Mouse (Mus musculus): ENCODE results near the gene Slco3a1. TPM values are rescaled to one million over a fixed set of nuclear protein-coding genes. Genes with fewer than 3 reads are reported as not detected.

Slco3a1 gene
- polyA plus RNA-seq, 1 experiment = 66.6 TPM

- WGBS = 64% methylated on average over 6 of the region's 6 CpGs
- Histone ChIP-seq H3K4me1 (ENCODE audit: control insufficient read depth, insufficient read depth, low read length) (peaks cover 51% of the 10 kb centered on the region), H3K27me3 (ENCODE audit: control insufficient read depth, insufficient read depth, low read length) (no peaks in the 10 kb centered on the region), H3K27ac (ENCODE audit: insufficient read depth, low read length) (peak overlapping the region; percentile 1; the same call in 1 of the 2 replicates), H3K4me3 (replicated peaks; ENCODE audit: insufficient read depth, low read depth, low read length) (no peak overlapping the region)
- DNase-seq = no peak
- no peak for TF ChIP-seq POLR2A (IDR thresholded peaks at IDR 0.05; ENCODE audit: borderline replicate concordance, insufficient read depth, low read length)
- TF ChIP-seq CTCF (IDR thresholded peaks at IDR 0.05; ENCODE audit: borderline replicate concordance, insufficient read depth, low read depth, low read length) = no peak
Observed at GRCm38 (mm10) chr7:74527689-74528088, 26.9 kb downstream of the Slco3a1 start.

GRCm38 (mm10) chr7:74526030-74526429 is 28.6 kb downstream of the Slco3a1 start:
- Histone ChIP-seq H3K4me3 (replicated peaks; ENCODE audit: insufficient read depth, low read depth, low read length) (no peak overlapping the region), H3K27ac (ENCODE audit: insufficient read depth, low read length) (peak overlapping the region; percentile 57; the same call in 1 of the 2 replicates), H3K4me1 (ENCODE audit: control insufficient read depth, insufficient read depth, low read length) (peaks cover 67% of the 10 kb centered on the region), H3K27me3 (ENCODE audit: control insufficient read depth, insufficient read depth, low read length) (no peaks in the 10 kb centered on the region)
- DNase-seq = no peak
- WGBS = 58% methylated on average over 4 of the region's 4 CpGs
- no peak for TF ChIP-seq CTCF (IDR thresholded peaks at IDR 0.05; ENCODE audit: borderline replicate concordance, insufficient read depth, low read depth, low read length)
- no peak for TF ChIP-seq POLR2A (IDR thresholded peaks at IDR 0.05; ENCODE audit: borderline replicate concordance, insufficient read depth, low read length)

GRCm38 (mm10) chr7:74525586-74525985 is 29.0 kb downstream of the Slco3a1 start:
- H3K27ac ChIP-seq (ENCODE audit: insufficient read depth, low read length) = 0 out of 2 replicates have a peak overlapping the region, but pooled peaks have one; percentile 11
- peaks cover 67% of the 10 kb centered on the region for H3K4me1 ChIP-seq (ENCODE audit: control insufficient read depth, insufficient read depth, low read length)
- 62% methylated on average over 2 of the region's 2 CpGs for WGBS
- peak; percentile 54 to 79 for DNase-seq
- TF ChIP-seq CTCF (IDR thresholded peaks at IDR 0.05; ENCODE audit: borderline replicate concordance, insufficient read depth, low read depth, low read length) (no peak), POLR2A (IDR thresholded peaks at IDR 0.05; ENCODE audit: borderline replicate concordance, insufficient read depth, low read length) (no peak)
- H3K27me3 ChIP-seq (ENCODE audit: control insufficient read depth, insufficient read depth, low read length) = no peaks in the 10 kb centered on the region
- no peak overlapping the region for H3K4me3 ChIP-seq (replicated peaks; ENCODE audit: insufficient read depth, low read depth, low read length)

- 87% methylated on average over 8 of the region's 8 CpGs for WGBS
- DNase-seq = no peak
- peaks cover 67% of the 10 kb centered on the region for H3K4me1 ChIP-seq (ENCODE audit: control insufficient read depth, insufficient read depth, low read length)
- TF ChIP-seq POLR2A (IDR thresholded peaks at IDR 0.05; ENCODE audit: borderline replicate concordance, insufficient read depth, low read length) (no peak), CTCF (IDR thresholded peaks at IDR 0.05; ENCODE audit: borderline replicate concordance, insufficient read depth, low read depth, low read length) (no peak)
- H3K27ac ChIP-seq (ENCODE audit: insufficient read depth, low read length) = no peak overlapping the region
- H3K4me3 ChIP-seq (replicated peaks; ENCODE audit: insufficient read depth, low read depth, low read length) = no peak overlapping the region
- no peaks in the 10 kb centered on the region for H3K27me3 ChIP-seq (ENCODE audit: control insufficient read depth, insufficient read depth, low read length)
Observed at GRCm38 (mm10) chr7:74524188-74524971, 30.2 kb downstream of the Slco3a1 start.

GRCm38 (mm10) chr7:74523086-74523485 is 31.5 kb downstream of the Slco3a1 start:
- no peak for DNase-seq
- Histone ChIP-seq H3K27ac (ENCODE audit: insufficient read depth, low read length) (peak overlapping the region; percentile 77), H3K4me1 (ENCODE audit: control insufficient read depth, insufficient read depth, low read length) (peaks cover 64% of the 10 kb centered on the region), H3K4me3 (replicated peaks; ENCODE audit: insufficient read depth, low read depth, low read length) (no peak overlapping the region), H3K27me3 (ENCODE audit: control insufficient read depth, insufficient read depth, low read length) (no peaks in the 10 kb centered on the region)
- WGBS = 58% methylated on average over 4 of the region's 4 CpGs
- TF ChIP-seq POLR2A (IDR thresholded peaks at IDR 0.05; ENCODE audit: borderline replicate concordance, insufficient read depth, low read length) (no peak), CTCF (IDR thresholded peaks at IDR 0.05; ENCODE audit: borderline replicate concordance, insufficient read depth, low read depth, low read length) (no peak)

GRCm38 (mm10) chr7:74522260-74522659 is 32.3 kb downstream of the Slco3a1 start:
- H3K27ac ChIP-seq (ENCODE audit: insufficient read depth, low read length) = peak overlapping the region; percentile 77

GRCm38 (mm10) chr7:74519386-74519785 is 35.2 kb downstream of the Slco3a1 start:
- 84% methylated on average over 6 of the region's 6 CpGs for WGBS
- Histone ChIP-seq H3K4me3 (replicated peaks; ENCODE audit: insufficient read depth, low read depth, low read length) (no peak overlapping the region), H3K27ac (ENCODE audit: insufficient read depth, low read length) (no peak overlapping the region), H3K4me1 (ENCODE audit: control insufficient read depth, insufficient read depth, low read length) (peaks cover 41% of the 10 kb centered on the region), H3K27me3 (ENCODE audit: control insufficient read depth, insufficient read depth, low read length) (no peaks in the 10 kb centered on the region)
- TF ChIP-seq POLR2A (IDR thresholded peaks at IDR 0.05; ENCODE audit: borderline replicate concordance, insufficient read depth, low read length) (no peak), CTCF (IDR thresholded peaks at IDR 0.05; ENCODE audit: borderline replicate concordance, insufficient read depth, low read depth, low read length) (no peak)
- no peak for DNase-seq

More at GRCm38 (mm10) chr7:74522260-74522659, 32.3 kb downstream of the Slco3a1 start:
- Histone ChIP-seq H3K4me1 (ENCODE audit: control insufficient read depth, insufficient read depth, low read length) (peaks cover 63% of the 10 kb centered on the region), H3K27me3 (ENCODE audit: control insufficient read depth, insufficient read depth, low read length) (no peaks in the 10 kb centered on the region), H3K4me3 (replicated peaks; ENCODE audit: insufficient read depth, low read depth, low read length) (no peak overlapping the region)
- TF ChIP-seq CTCF (IDR thresholded peaks at IDR 0.05; ENCODE audit: borderline replicate concordance, insufficient read depth, low read depth, low read length) = no peak
- no peak for TF ChIP-seq POLR2A (IDR thresholded peaks at IDR 0.05; ENCODE audit: borderline replicate concordance, insufficient read depth, low read length)
- 23% methylated on average over 4 of the region's 4 CpGs for WGBS
- peak; percentile 44 to 49 for DNase-seq

- Histone ChIP-seq H3K27me3 (ENCODE audit: control insufficient read depth, insufficient read depth, low read length) (no peaks in the 10 kb centered on the region), H3K27ac (ENCODE audit: insufficient read depth, low read length) (no peak overlapping the region; the same call in 1 of the 2 replicates), H3K4me3 (replicated peaks; ENCODE audit: insufficient read depth, low read depth, low read length) (no peak overlapping the region), H3K4me1 (ENCODE audit: control insufficient read depth, insufficient read depth, low read length) (peaks cover 35% of the 10 kb centered on the region)
- 90% methylated on average over 1 of the region's 1 CpGs for WGBS
- DNase-seq = no peak
- TF ChIP-seq CTCF (IDR thresholded peaks at IDR 0.05; ENCODE audit: borderline replicate concordance, insufficient read depth, low read depth, low read length) = no peak
- no peak for TF ChIP-seq POLR2A (IDR thresholded peaks at IDR 0.05; ENCODE audit: borderline replicate concordance, insufficient read depth, low read length)
Observed at GRCm38 (mm10) chr7:74518776-74519175, 35.8 kb downstream of the Slco3a1 start.

Measured in cerebellum, adult 2 months (tissue).